Mouse (Mus musculus): ENCODE data around the gene Tspan5.

- no peak for TF ChIP-seq CTCF (IDR thresholded peaks at IDR 0.05; ENCODE audit: borderline replicate concordance, insufficient read depth, low read length)
- TF ChIP-seq POLR2A (IDR thresholded peaks at IDR 0.05; ENCODE audit: low read depth, low read length): no peak
Observed at GRCm38 (mm10) chr3:138841288-138841687, 99.3 kb downstream of the Tspan5 start.
